Mouse (Mus musculus): Measurements from ENCODE around the gene Prpf31.

Gene Prpf31

GRCm38 (mm10) chr7:3685400-3686187 is 55.8 kb downstream of the Prpf31 start:
- no peak for DNase-seq (ENCODE audit: low spot score)

DNA sequence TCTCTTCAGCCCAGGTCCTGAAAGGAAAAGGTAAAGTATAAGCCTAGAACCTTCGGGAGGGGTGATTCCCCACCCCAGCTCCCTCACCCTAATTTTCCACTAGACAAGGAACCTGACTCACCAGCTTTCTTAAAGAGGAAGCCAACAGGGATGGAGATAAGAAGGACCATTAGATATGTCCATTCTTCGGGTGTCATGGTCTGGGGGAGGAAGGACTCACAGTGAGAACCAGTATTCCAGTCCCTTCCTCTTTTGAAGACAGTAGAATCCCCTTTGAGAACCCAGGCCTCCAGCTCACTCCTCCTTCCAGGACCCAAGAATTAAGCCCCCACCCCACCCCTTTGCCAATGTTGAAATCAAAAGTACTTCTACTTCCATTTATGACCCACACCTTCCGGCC is 62.1 kb downstream of the Prpf31 start:
- DNase-seq (ENCODE audit: low spot score), result no peak

Measured in spleen, adult 12 weeks (tissue).